Mouse (Mus musculus) stomach, embryonic 16.5 days (tissue): Measurements from ENCODE around the gene Fancc. TPM values are rescaled to one million over a fixed set of nuclear protein-coding genes. Genes with fewer than 3 reads are reported as not detected.
A peak's percentile ranks its signal among the peaks of the same experiment; 100 is the strongest.

ENCODE experiments used
- ATAC-seq: fragments of 200-750 bp; cut with Nextera tagmentation; 2 replicates; pipeline ENCODE4 v1.8.0; 2017; ENCODE audit warnings: moderate number of reproducible peaks, moderate TSS enrichment; ENCODE audit not compliant: insufficient read depth, low FRiP score
- H3K27ac ChIP-seq: fragments of 300-500 bp; sonication (generic); 2 replicates; pipeline ENCODE4 v1.5.1; 2014; ENCODE audit warnings: low read length
- H3K27me3 ChIP-seq: fragments of 300-500 bp; sonication (generic); 2 replicates; pipeline ENCODE4 v1.6.1; 2014; ENCODE audit warnings: low read length, control low read depth, mixed read lengths; ENCODE audit not compliant: control insufficient read depth, insufficient read depth
- H3K36me3 ChIP-seq: fragments of 300-500 bp; sonication (generic); 2 replicates; pipeline ENCODE4 v1.6.1; 2014; ENCODE audit warnings: low read length; ENCODE audit not compliant: control insufficient read depth, insufficient read depth
- H3K4me1 ChIP-seq: fragments of 300-500 bp; sonication (generic); 2 replicates; pipeline ENCODE4 v1.6.1; 2014; ENCODE audit warnings: low read length, control low read depth, mixed read lengths; ENCODE audit not compliant: control insufficient read depth, insufficient read depth
- H3K4me2 ChIP-seq: fragments of 300-500 bp; sonication (generic); 2 replicates; pipeline ENCODE4 v1.6.1; 2014; ENCODE audit warnings: low read depth, low read length, mixed read lengths
- H3K4me3 ChIP-seq: fragments of 300-500 bp; sonication (generic); replicated peaks from 2 replicates; pipeline ENCODE4 v1.5.1; 2014; ENCODE audit warnings: mild to moderate bottlenecking, low read length
- H3K9ac ChIP-seq: fragments of 300-500 bp; sonication (generic); 2 replicates; pipeline ENCODE4 v1.6.1; 2014; ENCODE audit warnings: low read length
- H3K9me3 ChIP-seq: fragments of 300-500 bp; sonication (generic); replicated peaks from 2 replicates; pipeline ENCODE4 v1.6.1; 2016; ENCODE audit warnings: low read length, control low read depth; ENCODE audit not compliant: control insufficient read depth
- WGBS: fragments of 180-500 bp; shearing (Covaris S2); extraction: QIAGEN DNeasy Blood & Tissue Kit; methylation state at CpG from one replicate; pipeline ENCODE4 v1.1.7; 2014; 5-methylcytosine and 5-hydroxymethylcytosine counted together
- polyA plus RNA-seq: library from polyadenylated mRNA; unstranded; fragments of >200 nt; fragmentation: Nextera tagmentation; extraction: Ambion mirVana; gene quantifications from 2 replicates; pipeline ENCODE4 v1.2.1, GENCODE M21; 2015

The Fancc gene
- polyA plus RNA-seq, 1 experiment from 2014 or later: 22.0 TPM

GRCm38 (mm10) chr13:63293647-63294046 is 203.4 kb downstream of the Fancc start:
- H3K9me3 ChIP-seq: no peaks in the 10 kb centered on the region
- H3K9ac ChIP-seq: no peak overlapping the region; the same call in 1 of the 2 replicates
- no peaks in the 10 kb centered on the region for H3K27me3 ChIP-seq
- H3K4me1 ChIP-seq: peaks cover 13% of the 10 kb centered on the region; the same call in 1 of the 2 replicates
- no peak for ATAC-seq
- peaks cover 9% of the 10 kb centered on the region; the same call in 1 of the 2 replicates for H3K36me3 ChIP-seq
- WGBS: 66% methylated on average over 3 of the region's 3 CpGs
- no peak overlapping the region for H3K4me3 ChIP-seq
- no peak overlapping the region for H3K4me2 ChIP-seq
- peak overlapping the region; percentile 50 for H3K27ac ChIP-seq

GRCm38 (mm10) chr13:63291016-63291415 is 206.1 kb downstream of the Fancc start:
- H3K9me3 ChIP-seq: no peaks in the 10 kb centered on the region
- peaks cover 11% of the 10 kb centered on the region for H3K36me3 ChIP-seq
- H3K4me3 ChIP-seq: no peak overlapping the region
- WGBS: 92% methylated on average over 6 of the region's 6 CpGs
- no peak overlapping the region for H3K27ac ChIP-seq
- no peaks in the 10 kb centered on the region for H3K27me3 ChIP-seq
- ATAC-seq: no peak
- H3K4me1 ChIP-seq: peaks cover 22% of the 10 kb centered on the region; the same call in 1 of the 2 replicates
- H3K9ac ChIP-seq: no peak overlapping the region
- H3K4me2 ChIP-seq: no peak overlapping the region

- no peaks in the 10 kb centered on the region for H3K27me3 ChIP-seq
- H3K36me3 ChIP-seq: peaks cover 15% of the 10 kb centered on the region
- no peak overlapping the region for H3K27ac ChIP-seq
- no peak overlapping the region for H3K4me2 ChIP-seq
- peaks cover 22% of the 10 kb centered on the region; the same call in 1 of the 2 replicates for H3K4me1 ChIP-seq
- H3K9ac ChIP-seq: no peak overlapping the region
- H3K4me3 ChIP-seq: no peak overlapping the region
- ATAC-seq: no peak
- H3K9me3 ChIP-seq: no peaks in the 10 kb centered on the region
- WGBS: 87% methylated on average over 4 of the region's 4 CpGs
Measured at GRCm38 (mm10) chr13:63290126-63290525, 207.0 kb downstream of the Fancc start.

DNA sequence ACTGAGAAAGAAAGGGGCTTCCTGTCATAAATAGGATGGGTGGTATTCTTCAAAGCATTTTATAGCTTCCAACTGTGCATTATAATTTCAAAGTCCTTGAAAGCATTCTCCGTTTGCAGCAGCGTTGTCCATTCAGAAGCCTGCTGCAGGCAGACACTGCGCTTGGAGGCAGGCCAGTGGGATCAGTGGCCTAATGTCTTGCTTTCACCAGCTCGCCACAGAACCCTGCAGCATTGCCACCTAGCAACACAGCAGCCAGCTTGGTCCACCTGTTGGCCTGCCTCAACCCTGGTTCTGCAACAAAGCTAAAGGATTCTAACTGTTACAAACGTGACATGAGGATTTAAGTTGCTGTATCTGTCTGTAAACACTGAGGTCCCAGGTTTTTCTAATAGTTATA is 207.4 kb downstream of the Fancc start:
- ATAC-seq: no peak
- no peak overlapping the region for H3K27ac ChIP-seq

GRCm38 (mm10) chr13:63289152-63289551 is 207.9 kb downstream of the Fancc start:
- H3K9ac ChIP-seq: no peak overlapping the region
- H3K27me3 ChIP-seq: no peaks in the 10 kb centered on the region
- no peak overlapping the region for H3K4me3 ChIP-seq
- H3K4me2 ChIP-seq: no peak overlapping the region
- H3K27ac ChIP-seq: peak overlapping the region; percentile 19; the same call in 1 of the 2 replicates
- peaks cover 17% of the 10 kb centered on the region for H3K36me3 ChIP-seq
- no peaks in the 10 kb centered on the region for H3K9me3 ChIP-seq
- H3K4me1 ChIP-seq: peaks cover 16% of the 10 kb centered on the region; the same call in 1 of the 2 replicates
- WGBS: 43% methylated on average over 4 of the region's 4 CpGs
- no peak for ATAC-seq

More for the DNA sequence above, 207.4 kb downstream of the Fancc start:
- Histone ChIP-seq H3K4me3 (no peak overlapping the region), H3K9ac (no peak overlapping the region), H3K4me1 (peaks cover 21% of the 10 kb centered on the region; the same call in 1 of the 2 replicates), H3K27me3 (no peaks in the 10 kb centered on the region), H3K36me3 (peaks cover 17% of the 10 kb centered on the region), H3K9me3 (no peaks in the 10 kb centered on the region), H3K4me2 (no peak overlapping the region)
- WGBS: 66% methylated on average over 5 of the region's 5 CpGs

GRCm38 (mm10) chr13:63286483-63287102 is 210.5 kb downstream of the Fancc start:
- Histone ChIP-seq H3K9me3 (no peaks in the 10 kb centered on the region), H3K4me3 (no peak overlapping the region), H3K27me3 (no peaks in the 10 kb centered on the region), H3K27ac (no peak overlapping the region), H3K9ac (no peak overlapping the region), H3K36me3 (peaks cover 23% of the 10 kb centered on the region), H3K4me1 (peaks cover 22% of the 10 kb centered on the region; the same call in 1 of the 2 replicates), H3K4me2 (no peak overlapping the region)
- WGBS: 82% methylated on average over 11 of the region's 11 CpGs
- ATAC-seq: no peak

- Histone ChIP-seq H3K9ac (no peak overlapping the region), H3K27ac (no peak overlapping the region), H3K4me2 (no peak overlapping the region), H3K4me1 (peaks cover 35% of the 10 kb centered on the region), H3K36me3 (peaks cover 23% of the 10 kb centered on the region), H3K4me3 (no peak overlapping the region), H3K9me3 (no peaks in the 10 kb centered on the region), H3K27me3 (no peaks in the 10 kb centered on the region)
- 92% methylated on average over 3 of the region's 3 CpGs for WGBS
- no peak for ATAC-seq
Measured at GRCm38 (mm10) chr13:63284748-63285147, 212.3 kb downstream of the Fancc start.

DNA sequence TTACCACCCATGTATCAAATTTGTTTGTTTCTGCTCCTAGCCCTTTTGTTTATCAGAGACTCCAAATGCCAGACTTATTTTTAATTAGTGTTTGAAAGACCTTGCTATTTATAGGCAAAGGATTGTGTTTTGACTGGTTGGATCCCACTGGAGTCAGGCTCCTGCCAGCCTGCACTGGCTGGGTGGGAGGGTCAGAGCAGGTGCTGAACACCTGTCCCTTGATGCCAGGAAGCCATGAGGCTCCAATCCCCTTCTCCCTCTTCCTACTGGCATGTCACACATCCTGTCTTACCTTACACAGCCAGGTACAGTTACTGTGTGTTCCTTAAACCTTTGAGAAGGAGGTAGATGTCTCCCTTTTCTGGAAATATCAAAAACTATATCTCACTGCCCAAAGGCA is 213.8 kb downstream of the Fancc start:
- H3K27me3 ChIP-seq: no peaks in the 10 kb centered on the region
- H3K27ac ChIP-seq: no peak overlapping the region
- no peak overlapping the region for H3K4me3 ChIP-seq
- H3K36me3 ChIP-seq: peaks cover 23% of the 10 kb centered on the region
- no peaks in the 10 kb centered on the region for H3K9me3 ChIP-seq
- peaks cover 39% of the 10 kb centered on the region for H3K4me1 ChIP-seq
- H3K9ac ChIP-seq: no peak overlapping the region
- ATAC-seq: no peak
- no peak overlapping the region for H3K4me2 ChIP-seq

DNA sequence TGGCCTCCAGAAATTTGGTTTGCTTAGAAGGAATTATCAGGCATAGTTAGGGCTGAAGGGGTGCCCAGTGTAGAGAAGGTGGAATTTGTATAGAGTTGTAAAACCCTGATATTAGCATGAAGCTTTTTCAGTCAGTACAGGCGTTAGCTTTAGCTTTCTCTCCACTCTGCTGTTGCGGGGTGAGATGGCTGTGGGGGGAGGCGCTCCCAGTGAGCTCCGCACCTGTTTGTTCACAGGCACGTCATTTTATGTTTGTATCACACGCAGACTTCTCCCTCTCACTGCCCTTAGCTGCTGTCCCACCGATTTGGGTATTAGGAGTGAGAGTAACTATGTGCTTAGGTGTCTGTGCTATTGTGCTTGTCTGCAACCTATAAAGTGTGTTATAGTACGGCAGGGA is 215.9 kb downstream of the Fancc start:
- Histone ChIP-seq H3K4me1 (peaks cover 47% of the 10 kb centered on the region), H3K4me2 (peak overlapping the region; percentile 41), H3K4me3 (0 out of 2 replicates have a peak overlapping the region, but pooled peaks have one; percentile 24), H3K9me3 (no peaks in the 10 kb centered on the region), H3K9ac (peak overlapping the region; percentile 53; the same call in 1 of the 2 replicates), H3K27ac (peak overlapping the region; percentile 52), H3K36me3 (peaks cover 12% of the 10 kb centered on the region), H3K27me3 (no peaks in the 10 kb centered on the region)
- no peak for ATAC-seq
- 63% methylated on average over 8 of the region's 8 CpGs for WGBS
